Mouse (Mus musculus): ENCODE results near the gene Aspscr1. TPM values are rescaled to one million over a fixed set of nuclear protein-coding genes. Genes with fewer than 3 reads are reported as not detected.
A peak's percentile ranks its signal among the peaks of the same experiment; 100 is the strongest.

Aspscr1 gene
- total RNA-seq, 1 experiment from 2014 or later, result 112 TPM

GRCm38 (mm10) chr11:120733521-120733920 is 60.7 kb downstream of the Aspscr1 start:
- DNase-seq, result peak; percentile 69

- DNase-seq, result no peak
Observed at GRCm38 (mm10) chr11:120736424-120736823, 63.7 kb downstream of the Aspscr1 start.

GRCm38 (mm10) chr11:120740981-120741380 is 68.2 kb downstream of the Aspscr1 start:
- peak; percentile 58 for DNase-seq

- DNase-seq, result no peak
Observed at GRCm38 (mm10) chr11:120744121-120744701, 71.4 kb downstream of the Aspscr1 start.

GRCm38 (mm10) chr11:120747974-120748373 is 75.2 kb downstream of the Aspscr1 start:
- DNase-seq, result no peak

GRCm38 (mm10) chr11:120749430-120749829 is 76.7 kb downstream of the Aspscr1 start:
- no peak for DNase-seq

GRCm38 (mm10) chr11:120751606-120752005 is 78.8 kb downstream of the Aspscr1 start:
- no peak for DNase-seq

Small RNA genes within 50 kb of the gene (microRNA-seq; reads per million reads assigned to microRNA genes)
- gene Mir6936, result 0 to 0.36 reads per million in 2 experiments

Other genes starting within 250 kb of the Aspscr1 start
- gene Nploc4, start 235.3 kb upstream of the Aspscr1 start, total RNA-seq (2021), result 83.9 and 98.7 TPM in 2 replicates
- 7.3 TPM in 1 of 2 replicates, not detected in the other for gene Tspan10, start 230.3 kb upstream of the Aspscr1 start, total RNA-seq (2021)
- gene Pde6g, start 219.5 kb upstream of the Aspscr1 start, total RNA-seq (2021), result 0.27 TPM in 1 of 2 replicates, not detected in the other
- 33.8 and 41.3 TPM in 2 replicates for gene Oxld1, start 214.9 kb upstream of the Aspscr1 start, total RNA-seq (2021)
- gene Ccdc137, start 214.9 kb upstream of the Aspscr1 start, total RNA-seq (2021), result 24.2 and 27.6 TPM in 2 replicates
- gene Arl16, start 205.4 kb upstream of the Aspscr1 start, total RNA-seq (2021), result 22.6 and 22.8 TPM in 2 replicates
- gene Mrpl12, start 188.4 kb upstream of the Aspscr1 start, total RNA-seq (2021), result 96.3 and 104 TPM in 2 replicates
- 102 and 151 TPM in 2 replicates for gene Slc25a10, start 181.1 kb upstream of the Aspscr1 start, total RNA-seq (2021)
- 1.0 and 3.5 TPM in 2 replicates for gene Gcgr, start 142.3 kb upstream of the Aspscr1 start, total RNA-seq (2021)
- gene Mcrip1, start 123.2 kb upstream of the Aspscr1 start, total RNA-seq (2021), result 67.5 and 75.4 TPM in 2 replicates
- 1.4 TPM in 1 of 2 replicates, not detected in the other for gene Ppp1r27, start 121.8 kb upstream of the Aspscr1 start, total RNA-seq (2021)
- gene P4hb, start 99.7 kb upstream of the Aspscr1 start, total RNA-seq (2021), result 407 and 486 TPM in 2 replicates
- gene Arhgdia, start 91.3 kb upstream of the Aspscr1 start, total RNA-seq (2021), result 333 and 334 TPM in 2 replicates
- gene Alyref, start 74.6 kb upstream of the Aspscr1 start, total RNA-seq (2021), result 101 and 105 TPM in 2 replicates
- 81.5 and 102 TPM in 2 replicates for gene Anapc11, start 74.6 kb upstream of the Aspscr1 start, total RNA-seq (2021)
- 3.1 TPM in 1 of 2 replicates, not detected in the other for gene Npb, start 64.5 kb upstream of the Aspscr1 start, total RNA-seq (2021)
- gene Pcyt2, start 55.0 kb upstream of the Aspscr1 start, total RNA-seq (2021), result 344 and 351 TPM in 2 replicates
- gene Sirt7, start 47.7 kb upstream of the Aspscr1 start, total RNA-seq (2021), result 82.5 and 103 TPM in 2 replicates
- gene Mafg, start 39.4 kb upstream of the Aspscr1 start, total RNA-seq (2021), result 69.7 and 76.5 TPM in 2 replicates
- gene Pycr1, start 29.2 kb upstream of the Aspscr1 start, total RNA-seq (2021), result 1.3 TPM in 2 replicates
- not detected in 2 replicates for gene Myadml2, start 24.8 kb upstream of the Aspscr1 start, total RNA-seq (2021)
- 9.4 and 12.1 TPM in 2 replicates for gene Notum, start 11.8 kb upstream of the Aspscr1 start, total RNA-seq (2021)
- gene Cenpx, start 40.8 kb downstream of the Aspscr1 start, total RNA-seq (2021), result 52.6 and 54.2 TPM in 2 replicates
- gene Lrrc45, start 41.0 kb downstream of the Aspscr1 start, total RNA-seq (2021), result 40.9 and 46.8 TPM in 2 replicates
- 5.6 and 10.0 TPM in 2 replicates for gene Rac3, start 48.5 kb downstream of the Aspscr1 start, total RNA-seq (2021)
- 59.0 and 82.3 TPM in 2 replicates for gene Dcxr, start 54.3 kb downstream of the Aspscr1 start, total RNA-seq (2021)
- 1.9 and 3.7 TPM in 2 replicates for gene Cbr2, start 59.1 kb downstream of the Aspscr1 start, total RNA-seq (2021)
- 11.4 and 18.7 TPM in 2 replicates for gene Hmga1b, start 89.8 kb downstream of the Aspscr1 start, total RNA-seq (2021)
- gene Rfng, start 111.2 kb downstream of the Aspscr1 start, total RNA-seq (2021), result 21.3 and 23.9 TPM in 2 replicates
- 120 and 131 TPM in 2 replicates for gene Gps1, start 111.3 kb downstream of the Aspscr1 start, total RNA-seq (2021)
- 62.7 and 65.8 TPM in 2 replicates for gene Dus1l, start 123.4 kb downstream of the Aspscr1 start, total RNA-seq (2021)
- gene Fasn, start 151.6 kb downstream of the Aspscr1 start, total RNA-seq (2021), result 1,301 and 1,518 TPM in 2 replicates

Data from adrenal gland, postnatal 25 days (tissue).